Mouse (Mus musculus): ENCODE measurements at regions not wholly inside any gene's neighbourhood (a gene's known extent, or its start where the extent isn't known, plus 50 kb on each side); places are given as distances from the start of the nearest gene placed in this dataset.

DNA sequence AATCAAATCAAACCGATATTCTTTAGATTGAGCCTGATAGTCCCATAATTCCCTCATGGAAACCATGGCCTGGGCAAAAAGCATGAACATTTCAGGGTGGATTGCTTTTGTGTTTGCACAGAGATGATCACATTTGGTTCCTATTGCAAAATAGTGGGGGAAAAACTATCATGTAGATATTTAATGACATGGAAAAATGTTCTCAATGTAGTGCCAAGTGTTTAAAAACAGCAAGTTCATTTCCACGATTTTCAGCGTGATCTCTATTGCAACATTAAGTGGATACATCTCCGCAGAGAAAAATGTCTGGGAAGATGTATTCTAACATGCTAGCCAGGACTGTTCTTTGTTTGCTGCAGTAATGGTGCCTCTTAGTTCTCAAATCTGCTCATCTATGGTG is 235.0 kb upstream of the Stt3b start:
- TF ChIP-seq CTCF (IDR thresholded peaks at IDR 0.05; ENCODE audit: low read depth, low read length): no peak
- no peak for TF ChIP-seq EP300 (IDR thresholded peaks at IDR 0.05; ENCODE audit: insufficient read depth, low read depth, low read length)
- TF ChIP-seq POLR2A (IDR thresholded peaks at IDR 0.05; ENCODE audit: insufficient read depth, low read length): no peak

Data from ES-Bruce4 (cell line).